Mouse (Mus musculus): Measurements from ENCODE around the gene Nudt19. TPM values are rescaled to one million over a fixed set of nuclear protein-coding genes. Genes with fewer than 3 reads are reported as not detected.
A peak's percentile ranks its signal among the peaks of the same experiment; 100 is the strongest.
"Not testable (repeated sequence)": the region's sequence is repeated elsewhere in the genome, so short reads cannot be mapped to it uniquely, and the experiment has no call there.

The Nudt19 gene
- polyA plus RNA-seq, 1 experiment from 2014 or later, result 86.2 TPM

DNA sequence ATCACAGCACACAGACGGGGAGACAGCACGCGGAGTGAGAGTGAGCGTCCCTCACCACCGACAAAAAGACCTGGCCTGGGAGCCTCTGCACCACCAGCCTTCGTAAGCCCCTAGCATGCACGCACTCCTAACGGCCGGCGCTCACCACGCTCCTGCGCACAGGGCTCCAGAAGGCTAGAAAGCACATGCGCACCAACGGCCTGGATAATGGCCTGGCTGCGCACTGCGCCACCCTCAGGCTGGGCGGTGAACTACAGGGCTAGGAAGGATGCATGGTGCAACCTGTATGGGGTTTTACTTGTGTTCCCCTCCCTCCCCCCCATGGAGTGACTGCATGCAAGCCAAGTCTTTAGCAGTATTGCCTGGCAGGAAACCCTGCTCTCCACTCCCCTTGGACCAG lies 18.5 kb downstream of the Nudt19 start, which contains the start of gene Tdrd12:
Tdrd12 (minus strand) TSS at position 184 of the 400 bp plus-strand sequence.
- H3K4me3 ChIP-seq (replicated peaks; ENCODE audit: low read depth, low read length), result no peak within 1 kb of the TSS
- H3K4me2 ChIP-seq (ENCODE audit: low read length), result no peak within 1 kb of the TSS
- WGBS, result 90% methylated on average over 17 of the region's 17 CpGs
- no peak for DNase-seq
- H3K9ac ChIP-seq (replicated peaks; ENCODE audit: low read length), result no peak within 1 kb of the TSS
- no peak for ATAC-seq (ENCODE audit: low FRiP score, low TSS enrichment)
- H3K36me3 ChIP-seq (ENCODE audit: control insufficient read depth, insufficient read depth, low read length), result no peaks in the 10 kb centered on the region
- H3K9me3 ChIP-seq (ENCODE audit: control insufficient read depth, low read length), result no peaks in the 10 kb centered on the region
- H3K27me3 ChIP-seq (ENCODE audit: control insufficient read depth, insufficient read depth, low read length), result no peaks in the 10 kb centered on the region
- no peaks in the 10 kb centered on the region for H3K4me1 ChIP-seq (ENCODE audit: control insufficient read depth, insufficient read depth, low read length)
- no peak within 1 kb of the TSS for H3K27ac ChIP-seq (replicated peaks; ENCODE audit: low read depth, low read length)

- no peak overlapping the region for H3K4me2 ChIP-seq (ENCODE audit: low read length)
- no peaks in the 10 kb centered on the region for H3K27me3 ChIP-seq (ENCODE audit: control insufficient read depth, insufficient read depth, low read length)
- H3K36me3 ChIP-seq (ENCODE audit: control insufficient read depth, insufficient read depth, low read length), result no peaks in the 10 kb centered on the region
- WGBS, result 83% methylated on average over 12 of the region's 12 CpGs
- H3K9me3 ChIP-seq (ENCODE audit: control insufficient read depth, low read length), result no peaks in the 10 kb centered on the region
- no peak overlapping the region for H3K4me3 ChIP-seq (replicated peaks; ENCODE audit: low read depth, low read length)
- no peaks in the 10 kb centered on the region for H3K4me1 ChIP-seq (ENCODE audit: control insufficient read depth, insufficient read depth, low read length)
- no peak overlapping the region for H3K27ac ChIP-seq (replicated peaks; ENCODE audit: low read depth, low read length)
- ATAC-seq (ENCODE audit: low FRiP score, low TSS enrichment) (no peak), DNase-seq (no peak)
- no peak overlapping the region for H3K9ac ChIP-seq (replicated peaks; ENCODE audit: low read length)
Observed at GRCm38 (mm10) chr7:35535750-35536512, 20.2 kb downstream of the Nudt19 start.

GRCm38 (mm10) chr7:35530544-35530943 lies 25.6 kb downstream of the Nudt19 start:
- H3K27ac ChIP-seq (replicated peaks; ENCODE audit: low read depth, low read length); H3K36me3 ChIP-seq (ENCODE audit: control insufficient read depth, insufficient read depth, low read length); DNase-seq; H3K4me1 ChIP-seq (ENCODE audit: control insufficient read depth, insufficient read depth, low read length); H3K27me3 ChIP-seq (ENCODE audit: control insufficient read depth, insufficient read depth, low read length); H3K4me3 ChIP-seq (replicated peaks; ENCODE audit: low read depth, low read length); H3K4me2 ChIP-seq (ENCODE audit: low read length); H3K9me3 ChIP-seq (ENCODE audit: control insufficient read depth, low read length); H3K9ac ChIP-seq (replicated peaks; ENCODE audit: low read length); ATAC-seq (ENCODE audit: low FRiP score, low TSS enrichment): not testable (repeated sequence)
- WGBS, result 39% methylated on average over 1 of the region's 1 CpGs

DNA sequence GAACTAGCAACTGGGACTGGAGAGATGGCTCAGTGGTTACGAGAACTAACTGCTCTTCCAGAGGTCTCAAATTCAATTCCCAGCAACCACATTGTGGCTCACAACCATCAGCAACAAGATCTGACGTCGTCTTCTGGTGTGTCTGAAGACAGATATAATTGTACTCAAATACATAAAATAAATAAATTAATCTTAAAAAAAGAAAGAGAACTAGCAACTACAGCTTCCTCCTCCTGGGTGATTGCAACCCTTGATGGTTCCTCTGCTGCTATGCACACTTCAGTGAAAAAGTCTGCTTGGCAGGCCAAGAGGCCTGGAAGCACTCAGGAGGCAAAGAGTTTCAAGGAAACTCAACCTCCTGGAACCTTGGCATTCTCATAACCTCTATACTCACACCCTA lies 26.1 kb downstream of the Nudt19 start:
- DNase-seq, result no peak
- 76% methylated on average over 3 of the region's 3 CpGs for WGBS
- H3K4me3 ChIP-seq (replicated peaks; ENCODE audit: low read depth, low read length), result no peak overlapping the region

GRCm38 (mm10) chr7:35526795-35527194 lies 29.3 kb downstream of the Nudt19 start:
- H3K4me3 ChIP-seq (replicated peaks; ENCODE audit: low read depth, low read length), result no peak overlapping the region

More for the DNA sequence above, 26.1 kb downstream of the Nudt19 start:
- H3K27ac ChIP-seq (replicated peaks; ENCODE audit: low read depth, low read length), result no peak overlapping the region
- ATAC-seq (ENCODE audit: low FRiP score, low TSS enrichment), result no peak
- H3K4me1 ChIP-seq (ENCODE audit: control insufficient read depth, insufficient read depth, low read length), result no peaks in the 10 kb centered on the region
- no peaks in the 10 kb centered on the region for H3K9me3 ChIP-seq (ENCODE audit: control insufficient read depth, low read length)
- no peaks in the 10 kb centered on the region for H3K36me3 ChIP-seq (ENCODE audit: control insufficient read depth, insufficient read depth, low read length)
- H3K9ac ChIP-seq (replicated peaks; ENCODE audit: low read length), result no peak overlapping the region
- no peak overlapping the region for H3K4me2 ChIP-seq (ENCODE audit: low read length)
- H3K27me3 ChIP-seq (ENCODE audit: control insufficient read depth, insufficient read depth, low read length), result no peaks in the 10 kb centered on the region

DNA sequence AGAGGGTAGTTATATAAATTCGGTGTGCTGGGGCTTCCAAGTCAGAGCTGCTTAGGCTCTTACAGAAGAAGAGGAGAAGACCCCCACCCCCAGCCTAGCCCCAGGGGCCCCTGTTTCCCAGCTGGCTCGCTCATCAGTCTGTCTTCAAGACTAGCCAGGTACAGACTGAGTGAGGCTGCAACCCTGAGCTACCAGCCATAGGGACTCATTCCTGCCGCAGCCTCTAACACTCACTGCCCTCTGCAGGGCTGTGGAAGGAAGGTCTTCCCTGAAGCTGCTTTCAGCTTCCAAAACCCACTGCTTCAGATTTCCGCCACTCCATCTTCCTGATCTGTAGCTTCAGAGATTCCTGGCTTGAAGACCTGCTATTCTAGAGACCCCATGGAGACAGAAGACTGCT lies 54.1 kb downstream of the Nudt19 start:
- H3K9ac ChIP-seq (replicated peaks; ENCODE audit: low read length), result no peak overlapping the region
- H3K9me3 ChIP-seq (ENCODE audit: control insufficient read depth, low read length), result no peaks in the 10 kb centered on the region
- no peaks in the 10 kb centered on the region for H3K27me3 ChIP-seq (ENCODE audit: control insufficient read depth, insufficient read depth, low read length)
- no peak overlapping the region for H3K4me2 ChIP-seq (ENCODE audit: low read length)
- H3K36me3 ChIP-seq (ENCODE audit: control insufficient read depth, insufficient read depth, low read length), result no peaks in the 10 kb centered on the region
- 24% methylated on average over 4 of the region's 4 CpGs for WGBS
- no peak overlapping the region for H3K27ac ChIP-seq (replicated peaks; ENCODE audit: low read depth, low read length)
- no peaks in the 10 kb centered on the region for H3K4me1 ChIP-seq (ENCODE audit: control insufficient read depth, insufficient read depth, low read length)
- DNase-seq (peak; percentile 51), ATAC-seq (ENCODE audit: low FRiP score, low TSS enrichment) (no peak)
- H3K4me3 ChIP-seq (replicated peaks; ENCODE audit: low read depth, low read length), result no peak overlapping the region

More at GRCm38 (mm10) chr7:35526795-35527194, 29.3 kb downstream of the Nudt19 start:
- Histone ChIP-seq H3K9me3 (ENCODE audit: control insufficient read depth, low read length) (no peaks in the 10 kb centered on the region), H3K4me1 (ENCODE audit: control insufficient read depth, insufficient read depth, low read length) (no peaks in the 10 kb centered on the region), H3K9ac (replicated peaks; ENCODE audit: low read length) (no peak overlapping the region), H3K27ac (replicated peaks; ENCODE audit: low read depth, low read length) (no peak overlapping the region), H3K36me3 (ENCODE audit: control insufficient read depth, insufficient read depth, low read length) (no peaks in the 10 kb centered on the region), H3K27me3 (ENCODE audit: control insufficient read depth, insufficient read depth, low read length) (no peaks in the 10 kb centered on the region), H3K4me2 (ENCODE audit: low read length) (no peak overlapping the region)
- DNase-seq (no peak), ATAC-seq (ENCODE audit: low FRiP score, low TSS enrichment) (no peak)
- 92% methylated on average over 2 of the region's 2 CpGs for WGBS

GRCm38 (mm10) chr7:35497516-35497915 lies 58.6 kb downstream of the Nudt19 start:
- DNase-seq, result no peak
- Histone ChIP-seq H3K9ac (replicated peaks; ENCODE audit: low read length) (no peak overlapping the region), H3K4me3 (replicated peaks; ENCODE audit: low read depth, low read length) (no peak overlapping the region), H3K36me3 (ENCODE audit: control insufficient read depth, insufficient read depth, low read length) (no peaks in the 10 kb centered on the region), H3K27ac (replicated peaks; ENCODE audit: low read depth, low read length) (no peak overlapping the region), H3K9me3 (ENCODE audit: control insufficient read depth, low read length) (no peaks in the 10 kb centered on the region), H3K27me3 (ENCODE audit: control insufficient read depth, insufficient read depth, low read length) (no peaks in the 10 kb centered on the region), H3K4me1 (ENCODE audit: control insufficient read depth, insufficient read depth, low read length) (no peaks in the 10 kb centered on the region), H3K4me2 (ENCODE audit: low read length) (no peak overlapping the region)
- no peak for ATAC-seq (ENCODE audit: low FRiP score, low TSS enrichment)
- WGBS, result 96% methylated on average over 2 of the region's 2 CpGs

All from midbrain, embryonic 14.5 days (tissue).